Mouse (Mus musculus): Measurements from ENCODE around the gene Calm1. TPM values are rescaled to one million over a fixed set of nuclear protein-coding genes. Genes with fewer than 3 reads are reported as not detected.

Gene Calm1
- total and polyA plus RNA-seq, 3 experiments = 99.2 to 240 (median 224) TPM

DNA sequence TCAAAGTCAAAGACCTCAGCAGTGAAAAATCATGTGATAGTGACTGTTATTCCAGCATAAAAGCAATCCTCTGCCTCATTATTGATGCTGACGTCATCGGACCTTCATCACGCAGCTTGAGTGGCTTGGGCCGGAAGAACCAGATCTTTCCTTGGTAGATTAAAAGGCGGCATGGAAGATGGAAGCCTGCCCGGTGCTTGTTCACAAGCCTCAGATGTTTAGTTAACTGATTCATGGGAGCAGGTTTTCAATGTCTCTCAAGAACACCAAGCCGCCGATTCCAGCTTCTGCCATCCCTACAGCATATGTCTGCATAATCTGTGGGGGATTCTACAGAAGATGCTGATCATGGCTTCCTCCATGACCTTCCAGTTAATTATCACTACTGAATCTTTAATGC is 32.3 kb upstream of the Calm1 start:
- peaks cover 2% of the 10 kb centered on the region; the same call in 1 of the 2 replicates for H3K4me1 ChIP-seq (ENCODE audit: control insufficient read depth, insufficient read depth, low read length)
- DNase-seq = no peak
- no peaks in the 10 kb centered on the region for H3K36me3 ChIP-seq (ENCODE audit: control insufficient read depth, insufficient read depth, low read length)
- no peaks in the 10 kb centered on the region for H3K27me3 ChIP-seq (ENCODE audit: control insufficient read depth, insufficient read depth, low read length)
- TF ChIP-seq POLR2A (IDR thresholded peaks at IDR 0.05; ENCODE audit: insufficient read depth, low read depth, low read length) = no peak
- TF ChIP-seq EP300 (IDR thresholded peaks at IDR 0.05; ENCODE audit: insufficient read depth, low read depth, low read length) = no peak
- TF ChIP-seq CTCF (IDR thresholded peaks at IDR 0.05) = no peak
- H3K27ac ChIP-seq = no peak overlapping the region
- 86% methylated on average over 8 of the region's 8 CpGs for WGBS
- intact Hi-C loops (cut with DNase I) = loop anchor here (10.0 kb wide), 1 partner anchor 668 kb away; no protein-coding TSS in a partner anchor
- no peak overlapping the region for H3K4me3 ChIP-seq
- H3K79me2 ChIP-seq (replicated peaks; ENCODE audit: control insufficient read depth, insufficient read depth, low read length) = no peaks in the 10 kb centered on the region
- no peak overlapping the region for H3K9ac ChIP-seq (ENCODE audit: low read depth, low read length)

DNA sequence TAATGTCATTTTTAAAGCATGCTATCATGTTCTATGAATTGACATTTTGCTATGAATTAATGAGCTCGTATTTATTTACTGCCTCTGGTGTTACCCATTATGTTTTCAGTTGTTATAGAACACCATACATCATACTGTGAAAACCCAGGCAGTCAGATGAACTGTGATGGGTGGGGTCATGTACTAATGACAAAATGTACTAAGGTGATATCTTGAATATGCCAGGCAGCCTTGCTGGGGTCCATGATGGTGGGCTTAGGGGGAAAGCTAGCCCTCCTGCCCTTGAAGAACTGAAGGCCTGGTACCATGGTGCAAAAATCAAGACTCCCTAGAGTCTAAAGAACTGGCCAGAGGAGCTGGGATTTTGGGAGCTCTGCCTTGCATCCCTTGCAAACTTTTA is 31.7 kb upstream of the Calm1 start:
- Histone ChIP-seq H3K27ac (peak overlapping the region; percentile 42), H3K27me3 (ENCODE audit: control insufficient read depth, insufficient read depth, low read length) (no peaks in the 10 kb centered on the region), H3K4me1 (ENCODE audit: control insufficient read depth, insufficient read depth, low read length) (peaks cover 2% of the 10 kb centered on the region; the same call in 1 of the 2 replicates), H3K4me3 (peak overlapping the region; percentile 5; the same call in 1 of the 2 replicates), H3K9ac (ENCODE audit: low read depth, low read length) (no peak overlapping the region), H3K79me2 (replicated peaks; ENCODE audit: control insufficient read depth, insufficient read depth, low read length) (no peaks in the 10 kb centered on the region), H3K36me3 (ENCODE audit: control insufficient read depth, insufficient read depth, low read length) (no peaks in the 10 kb centered on the region)
- intact Hi-C loops (cut with DNase I) = loop anchor here (10.0 kb wide), 1 partner anchor 667 kb away; no protein-coding TSS in a partner anchor
- 92% methylated on average over 1 of the region's 1 CpGs for WGBS
- no peak for DNase-seq
- TF ChIP-seq EP300 (IDR thresholded peaks at IDR 0.05; ENCODE audit: insufficient read depth, low read depth, low read length) (no peak), CTCF (IDR thresholded peaks at IDR 0.05) (no peak), POLR2A (IDR thresholded peaks at IDR 0.05; ENCODE audit: insufficient read depth, low read depth, low read length) (no peak)

DNA sequence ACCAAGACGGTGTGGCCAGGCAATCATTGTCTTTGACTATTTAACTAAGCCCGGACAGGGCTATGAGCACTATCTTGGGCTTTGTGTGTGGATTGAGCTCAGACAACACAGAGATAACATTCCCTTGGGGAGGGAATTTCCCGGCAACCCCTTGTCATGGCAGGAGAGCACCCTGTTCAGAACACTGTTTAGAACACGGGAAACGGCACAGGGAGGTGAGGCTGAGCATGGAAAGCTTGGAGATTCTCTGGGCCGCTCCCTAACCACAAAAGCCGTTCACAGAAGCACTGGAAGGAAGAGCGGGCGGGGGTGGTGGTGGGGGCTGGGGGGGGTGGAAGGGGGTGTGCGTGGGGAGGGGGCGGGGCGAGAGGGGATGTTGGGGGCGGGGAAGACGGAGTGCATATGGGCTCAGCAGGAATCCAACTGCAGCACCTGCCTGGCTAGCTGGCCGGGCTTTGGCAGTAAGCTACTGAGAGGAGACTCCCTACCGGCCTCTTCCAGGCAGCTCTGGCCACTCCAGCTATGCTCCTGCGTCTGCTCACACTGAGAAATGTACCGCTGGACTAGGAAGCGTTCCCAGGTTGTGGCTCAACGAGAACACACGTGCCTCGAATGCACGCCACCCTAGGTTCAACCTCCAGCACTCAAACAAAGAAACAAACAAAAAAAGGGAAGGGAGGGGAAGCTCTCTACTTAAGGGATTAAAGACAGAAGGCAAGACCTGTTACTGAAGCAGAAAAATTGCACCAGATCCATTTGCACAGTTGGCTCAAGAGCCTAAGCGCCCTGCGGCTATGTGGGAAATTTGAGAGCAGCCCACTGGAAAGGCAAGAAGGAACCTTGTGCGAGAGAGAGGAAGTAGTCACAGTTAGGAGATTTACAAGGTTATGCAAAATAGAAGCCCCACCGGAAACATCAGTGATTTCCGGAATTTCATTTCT is 31.0 kb upstream of the Calm1 start:
- peaks cover 2% of the 10 kb centered on the region; the same call in 1 of the 2 replicates for H3K4me1 ChIP-seq (ENCODE audit: control insufficient read depth, insufficient read depth, low read length)
- no peaks in the 10 kb centered on the region for H3K27me3 ChIP-seq (ENCODE audit: control insufficient read depth, insufficient read depth, low read length)
- H3K27ac ChIP-seq = peak overlapping the region; percentile 42
- DNase-seq = peak; percentile 31 to 50
- H3K79me2 ChIP-seq (replicated peaks; ENCODE audit: control insufficient read depth, insufficient read depth, low read length) = no peaks in the 10 kb centered on the region
- WGBS = 10% methylated on average over 25 of the region's 28 CpGs
- intact Hi-C loops (cut with DNase I) = loop anchor here (10.0 kb wide), 1 partner anchor 667 kb away; no protein-coding TSS in a partner anchor
- H3K4me3 ChIP-seq = peak overlapping the region; percentile 36
- H3K9ac ChIP-seq (ENCODE audit: low read depth, low read length) = peak overlapping the region; percentile 18; the same call in 1 of the 2 replicates
- no peaks in the 10 kb centered on the region for H3K36me3 ChIP-seq (ENCODE audit: control insufficient read depth, insufficient read depth, low read length)
- TF ChIP-seq CTCF (IDR thresholded peaks at IDR 0.05) = no peak
- no peak for TF ChIP-seq POLR2A (IDR thresholded peaks at IDR 0.05; ENCODE audit: insufficient read depth, low read depth, low read length)
- TF ChIP-seq EP300 (IDR thresholded peaks at IDR 0.05; ENCODE audit: insufficient read depth, low read depth, low read length) = no peak

DNA sequence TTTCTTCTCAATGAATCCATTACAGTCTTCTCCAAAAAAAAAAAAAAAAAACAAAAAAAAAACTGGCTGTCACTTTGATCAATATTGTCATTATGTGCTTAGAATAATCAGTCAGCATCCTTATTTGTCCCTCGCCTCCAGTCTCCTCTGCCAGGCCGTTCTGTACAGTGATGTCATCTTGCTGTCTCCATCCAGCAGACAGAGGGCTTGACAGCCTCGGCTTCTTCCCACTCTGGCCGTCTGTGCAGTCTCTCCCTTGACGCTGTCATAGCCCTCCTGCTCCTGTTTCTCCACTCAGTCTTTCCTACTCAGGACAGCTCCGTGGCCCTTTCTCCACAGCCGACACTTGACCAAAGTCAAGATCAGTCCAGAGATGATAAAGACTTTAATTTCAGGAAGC is 26.8 kb upstream of the Calm1 start:
- WGBS = 34% methylated on average over 7 of the region's 7 CpGs
- no peaks in the 10 kb centered on the region for H3K27me3 ChIP-seq (ENCODE audit: control insufficient read depth, insufficient read depth, low read length)
- TF ChIP-seq EP300 (IDR thresholded peaks at IDR 0.05; ENCODE audit: insufficient read depth, low read depth, low read length) (no peak), POLR2A (IDR thresholded peaks at IDR 0.05; ENCODE audit: insufficient read depth, low read depth, low read length) (no peak), CTCF (IDR thresholded peaks at IDR 0.05) (no peak)
- no peak for DNase-seq
- H3K4me3 ChIP-seq = no peak overlapping the region
- no peaks in the 10 kb centered on the region for H3K79me2 ChIP-seq (replicated peaks; ENCODE audit: control insufficient read depth, insufficient read depth, low read length)
- intact Hi-C loops (cut with DNase I) = no loop called here
- no peaks in the 10 kb centered on the region for H3K36me3 ChIP-seq (ENCODE audit: control insufficient read depth, insufficient read depth, low read length)
- H3K4me1 ChIP-seq (ENCODE audit: control insufficient read depth, insufficient read depth, low read length) = peaks cover 2% of the 10 kb centered on the region; the same call in 1 of the 2 replicates
- H3K9ac ChIP-seq (ENCODE audit: low read depth, low read length) = no peak overlapping the region
- H3K27ac ChIP-seq = no peak overlapping the region

DNA sequence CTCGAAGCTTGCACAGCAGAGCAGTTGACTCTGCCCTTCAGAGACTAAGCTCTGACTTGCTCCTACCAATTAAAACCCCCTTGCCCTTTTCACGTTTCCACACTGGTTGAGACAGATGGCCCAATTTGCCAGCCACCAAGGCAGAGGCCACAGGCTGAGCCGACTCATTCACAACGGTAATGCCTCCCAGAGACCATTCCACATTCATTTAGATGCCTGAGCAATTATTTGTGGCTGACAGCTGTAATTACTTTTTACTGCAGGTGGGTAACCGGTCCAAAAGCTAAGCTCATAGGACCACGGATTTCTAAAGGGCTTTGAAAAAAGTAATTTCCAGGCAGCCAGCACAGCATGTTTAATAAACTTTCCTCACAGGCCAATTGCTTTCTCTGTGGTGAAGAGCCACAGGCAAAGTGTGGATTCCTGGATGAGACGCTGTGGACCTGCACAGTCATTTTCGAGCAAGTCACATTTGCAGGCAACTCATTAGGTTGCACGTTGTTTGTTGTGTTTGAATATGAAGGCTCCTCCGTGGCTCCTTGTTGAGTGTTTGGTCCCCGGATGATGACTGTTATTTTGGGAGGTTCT is 22.7 kb upstream of the Calm1 start:
- intact Hi-C loops (cut with DNase I) = no loop called here
- Histone ChIP-seq H3K4me1 (ENCODE audit: control insufficient read depth, insufficient read depth, low read length) (no peaks in the 10 kb centered on the region), H3K36me3 (ENCODE audit: control insufficient read depth, insufficient read depth, low read length) (no peaks in the 10 kb centered on the region), H3K27ac (no peak overlapping the region), H3K27me3 (ENCODE audit: control insufficient read depth, insufficient read depth, low read length) (no peaks in the 10 kb centered on the region), H3K9ac (ENCODE audit: low read depth, low read length) (no peak overlapping the region), H3K79me2 (replicated peaks; ENCODE audit: control insufficient read depth, insufficient read depth, low read length) (no peaks in the 10 kb centered on the region), H3K4me3 (no peak overlapping the region)
- no peak for DNase-seq
- no peak for TF ChIP-seq EP300 (IDR thresholded peaks at IDR 0.05; ENCODE audit: insufficient read depth, low read depth, low read length)
- no peak for TF ChIP-seq CTCF (IDR thresholded peaks at IDR 0.05)
- TF ChIP-seq POLR2A (IDR thresholded peaks at IDR 0.05; ENCODE audit: insufficient read depth, low read depth, low read length) = no peak
- WGBS = 79% methylated on average over 11 of the region's 11 CpGs
